Mouse (Mus musculus) thymus, adult 2 months (tissue): Measurements from ENCODE around the gene Olfr338. TPM values are rescaled to one million over a fixed set of nuclear protein-coding genes. Genes with fewer than 3 reads are reported as not detected.
"Not testable (repeated sequence)": the region's sequence is repeated elsewhere in the genome, so short reads cannot be mapped to it uniquely, and the experiment has no call there.

Experiments
- DNase-seq: peaks from one replicate; pipeline ENCODE4 v3.0.0; 2021
- H3K27ac ChIP-seq: fragments of 200-500 bp; 2 replicates; pipeline ENCODE4 v1.5.1; 2012; ENCODE audit warnings: low read length, control low read depth; ENCODE audit not compliant: control insufficient read depth, insufficient read depth
- H3K27me3 ChIP-seq: fragments of 200-500 bp; 2 replicates; pipeline ENCODE4 v1.6.1; 2012; ENCODE audit warnings: mild to moderate bottlenecking, low read length, moderate library complexity, mixed read lengths; ENCODE audit not compliant: control insufficient read depth, insufficient read depth
- H3K36me3 ChIP-seq: fragments of 200-500 bp; 2 replicates; pipeline ENCODE4 v1.6.1; 2012; ENCODE audit warnings: mild to moderate bottlenecking, low read length, moderate library complexity; ENCODE audit not compliant: control insufficient read depth, insufficient read depth
- H3K4me1 ChIP-seq: fragments of 200-500 bp; replicated peaks from 2 replicates; pipeline ENCODE4 v1.6.1; 2012; ENCODE audit warnings: low read length; ENCODE audit not compliant: control insufficient read depth, insufficient read depth
- H3K4me3 ChIP-seq: fragments of 200-500 bp; 2 replicates; pipeline ENCODE4 v1.5.1; 2012; ENCODE audit warnings: mild to moderate bottlenecking, low read length, control low read depth, moderate library complexity; ENCODE audit not compliant: control insufficient read depth, insufficient read depth
- CTCF ChIP-seq: fragments of 200-500 bp; IDR thresholded peaks from 2 replicates; pipeline ENCODE4 v1.5.1; 2012; ENCODE audit warnings: mild to moderate bottlenecking, control low read depth, low read length, moderate library complexity, borderline replicate concordance; ENCODE audit not compliant: control insufficient read depth, poor library complexity, insufficient read depth; ENCODE audit errors: extremely low read depth
- POLR2A ChIP-seq: fragments of 200-500 bp; IDR thresholded peaks from 2 replicates; pipeline ENCODE4 v1.6.1; 2012; ENCODE audit warnings: mild to moderate bottlenecking, low read length, control low read depth, moderate library complexity; ENCODE audit not compliant: control insufficient read depth, poor library complexity, insufficient read depth; ENCODE audit errors: extremely low read depth
- WGBS: fragments of 180-500 bp; shearing (Covaris S2); methylation state at CpG from one replicate; pipeline ENCODE4 v1.1.7; 2018; 5-methylcytosine and 5-hydroxymethylcytosine counted together
- polyA plus RNA-seq: library from polyadenylated mRNA; depleted of rRNA; stranded (reverse); fragments of >200 nt; gene quantifications from 2 replicates; pipeline ENCODE4 v1.2.3, GENCODE M21; 2012; rRNA removed

Gene Olfr338
- polyA plus RNA-seq: not detected in 2 replicates

GRCm38 (mm10) chr2:36373219-36373618 is at the start of gene Olfr338:
TSS of gene Olfr338 (plus strand) at chr2:36373519.
- DNase-seq: no peak
- Histone ChIP-seq H3K27me3 (no peaks in the 10 kb centered on the region), H3K27ac (no peak within 1 kb of the TSS), H3K4me1 (no peaks in the 10 kb centered on the region), H3K4me3 (no peak within 1 kb of the TSS), H3K36me3 (no peaks in the 10 kb centered on the region)
- TF ChIP-seq CTCF (no peak), POLR2A (no peak)

- 84% methylated on average over 3 of the region's 3 CpGs for WGBS
- not testable (repeated sequence) for H3K4me1 ChIP-seq, H3K27ac ChIP-seq, H3K36me3 ChIP-seq, H3K27me3 ChIP-seq, H3K4me3 ChIP-seq, DNase-seq
Measured at GRCm38 (mm10) chr2:36415174-36415573, 41.9 kb downstream of the Olfr338 start.

- not testable (repeated sequence) for DNase-seq, H3K36me3 ChIP-seq, H3K27ac ChIP-seq, H3K27me3 ChIP-seq, H3K4me3 ChIP-seq, H3K4me1 ChIP-seq
- WGBS: 90% methylated on average over 7 of the region's 7 CpGs
Measured at GRCm38 (mm10) chr2:36415591-36415990, 42.3 kb downstream of the Olfr338 start.

GRCm38 (mm10) chr2:36418647-36419046 is 45.3 kb downstream of the Olfr338 start, which contains the start of gene Olfr339:
TSS of gene Olfr339 (plus strand) at chr2:36418947.
- no peak within 1 kb of the TSS for H3K4me3 ChIP-seq
- no peaks in the 10 kb centered on the region for H3K36me3 ChIP-seq
- no peak within 1 kb of the TSS for H3K27ac ChIP-seq
- 92% methylated on average over 3 of the region's 3 CpGs for WGBS
- H3K4me1 ChIP-seq: no peaks in the 10 kb centered on the region
- TF ChIP-seq POLR2A: no peak
- no peak for TF ChIP-seq CTCF
- DNase-seq: no peak
- H3K27me3 ChIP-seq: no peaks in the 10 kb centered on the region

Other genes with a start within 250 kb of the Olfr338 start
- 26.9 and 29.3 TPM in 2 replicates for gene Mrrf, start 237.1 kb upstream of the Olfr338 start, polyA plus RNA-seq
- gene Rbm18, start 236.7 kb upstream of the Olfr338 start, polyA plus RNA-seq: 14.2 and 14.8 TPM in 2 replicates
- 12.7 and 15.0 TPM in 2 replicates for gene Ptgs1, start 143.1 kb upstream of the Olfr338 start, polyA plus RNA-seq
- not detected in 2 replicates for gene Olfr339, start 45.4 kb downstream of the Olfr338 start, polyA plus RNA-seq
- not detected in 2 replicates for gene Olfr340, start 79.1 kb downstream of the Olfr338 start, polyA plus RNA-seq
- not detected in 2 replicates for gene Olfr341, start 108.9 kb downstream of the Olfr338 start, polyA plus RNA-seq
- not detected in 2 replicates for gene Olfr342, start 151.5 kb downstream of the Olfr338 start, polyA plus RNA-seq
- not detected in 2 replicates for gene Olfr344, start 193.1 kb downstream of the Olfr338 start, polyA plus RNA-seq